Mouse (Mus musculus): ENCODE data around the gene Cldn10. TPM values are rescaled to one million over a fixed set of nuclear protein-coding genes. Genes with fewer than 3 reads are reported as not detected.
A peak's percentile ranks its signal among the peaks of the same experiment; 100 is the strongest.

Cldn10 gene
- polyA plus RNA-seq, 1 experiment from 2014 or later = 14.2 TPM

DNA sequence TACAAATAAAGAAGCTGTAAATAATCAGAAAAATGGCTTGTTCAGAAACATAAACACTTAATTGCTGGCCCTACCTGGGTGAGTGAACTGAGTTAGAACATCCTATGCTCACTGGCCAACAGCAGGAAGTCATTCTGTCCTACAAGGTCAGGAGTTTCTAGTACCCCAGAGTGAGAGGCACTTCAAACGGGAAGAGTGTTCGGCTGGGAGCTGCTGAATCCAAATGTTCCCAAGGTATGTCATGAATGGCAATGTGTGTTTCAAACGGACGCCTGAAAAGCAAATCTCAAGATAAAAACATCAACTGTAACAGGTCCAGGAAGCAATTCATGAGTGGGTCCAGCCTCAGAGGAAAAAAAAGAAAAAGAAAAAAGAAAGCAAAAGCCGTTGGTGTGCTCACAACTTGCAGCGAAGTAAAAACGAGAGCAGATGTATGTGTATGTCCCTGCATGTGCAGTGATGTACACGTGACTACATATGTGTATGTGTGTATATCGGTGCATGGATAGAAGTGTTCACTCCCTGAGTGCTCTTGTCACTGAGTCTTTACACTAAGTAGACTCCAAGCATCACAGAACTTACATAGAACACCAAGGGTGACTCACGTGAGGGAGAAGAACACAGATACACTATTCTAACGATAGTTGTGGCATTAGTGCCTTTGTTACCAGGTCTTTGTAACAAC, 62.4 kb downstream of the Cldn10 start:
- Histone ChIP-seq H3K4me1 (ENCODE audit: control insufficient read depth, insufficient read depth, low read length) (no peaks in the 10 kb centered on the region), H3K9me3 (ENCODE audit: control insufficient read depth, low read depth, low read length) (no peaks in the 10 kb centered on the region), H3K4me2 (replicated peaks; ENCODE audit: low read depth, low read length) (no peak overlapping the region), H3K27ac (ENCODE audit: low read length) (peak overlapping the region; percentile 63; the same call in 1 of the 2 replicates), H3K36me3 (ENCODE audit: control insufficient read depth, insufficient read depth, low read length) (no peaks in the 10 kb centered on the region), H3K9ac (replicated peaks; ENCODE audit: low read depth, low read length) (no peak overlapping the region), H3K4me3 (ENCODE audit: low read depth, low read length) (no peak overlapping the region), H3K27me3 (ENCODE audit: control insufficient read depth, insufficient read depth, low read length) (no peaks in the 10 kb centered on the region)
- WGBS = 64% methylated on average over 11 of the region's 11 CpGs
- ATAC-seq (ENCODE audit: insufficient number of reproducible peaks, insufficient read depth, low FRiP score, low read depth) = no peak

DNA sequence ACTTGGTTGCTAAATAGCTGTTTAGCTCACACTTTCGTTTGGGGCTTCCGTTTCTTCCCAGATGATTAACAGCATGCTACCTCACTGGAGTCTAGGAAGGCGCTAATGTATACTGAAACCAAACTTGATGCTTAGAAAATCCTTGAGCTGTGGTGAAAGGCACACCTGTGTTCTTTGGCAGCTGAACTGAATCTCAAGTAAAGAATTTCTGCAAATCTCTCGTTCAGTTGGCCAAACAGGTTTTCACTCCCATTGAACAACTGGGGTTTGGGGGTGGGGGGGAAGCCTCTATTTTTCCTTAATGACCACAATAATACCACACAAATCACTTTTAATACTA, 63.0 kb downstream of the Cldn10 start:
- H3K4me2 ChIP-seq (replicated peaks; ENCODE audit: low read depth, low read length) = no peak overlapping the region
- 44% methylated on average over 4 of the region's 4 CpGs for WGBS
- no peaks in the 10 kb centered on the region for H3K9me3 ChIP-seq (ENCODE audit: control insufficient read depth, low read depth, low read length)
- H3K9ac ChIP-seq (replicated peaks; ENCODE audit: low read depth, low read length) = no peak overlapping the region
- H3K27me3 ChIP-seq (ENCODE audit: control insufficient read depth, insufficient read depth, low read length) = no peaks in the 10 kb centered on the region
- no peaks in the 10 kb centered on the region for H3K36me3 ChIP-seq (ENCODE audit: control insufficient read depth, insufficient read depth, low read length)
- H3K4me3 ChIP-seq (ENCODE audit: low read depth, low read length) = no peak overlapping the region
- peak overlapping the region; percentile 35; the same call in 1 of the 2 replicates for H3K27ac ChIP-seq (ENCODE audit: low read length)
- no peaks in the 10 kb centered on the region for H3K4me1 ChIP-seq (ENCODE audit: control insufficient read depth, insufficient read depth, low read length)
- no peak for ATAC-seq (ENCODE audit: insufficient number of reproducible peaks, insufficient read depth, low FRiP score, low read depth)

DNA sequence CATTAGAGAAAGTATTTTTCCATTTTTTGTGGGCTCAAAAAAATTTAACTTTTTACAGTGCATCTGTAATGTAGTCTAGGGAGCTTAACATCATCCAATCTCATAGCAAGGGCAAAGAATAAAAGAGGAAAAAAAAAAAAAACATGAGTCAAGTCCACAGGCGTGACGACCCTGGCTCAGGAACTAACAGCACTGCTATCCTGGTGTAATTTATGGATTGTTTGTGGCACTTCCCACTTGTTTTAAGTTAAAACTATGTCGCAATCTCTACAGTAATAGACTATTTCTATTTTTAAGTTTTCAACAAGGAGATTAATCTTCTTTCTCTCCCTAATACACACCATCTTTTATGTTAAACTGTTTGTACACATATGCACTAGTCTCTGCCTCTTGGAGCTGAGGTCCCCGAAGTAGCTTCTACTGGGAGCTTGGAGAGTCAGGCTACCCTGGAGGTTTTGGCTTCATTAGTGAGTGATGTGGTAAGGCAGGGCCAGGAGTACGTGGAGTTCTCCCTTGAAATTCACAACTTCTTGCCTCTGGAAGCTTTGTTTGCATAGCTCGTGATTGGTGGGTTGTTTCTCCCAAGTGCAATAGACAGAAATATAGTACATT, 63.9 kb downstream of the Cldn10 start:
- Histone ChIP-seq H3K9me3 (ENCODE audit: control insufficient read depth, low read depth, low read length) (no peaks in the 10 kb centered on the region), H3K4me2 (replicated peaks; ENCODE audit: low read depth, low read length) (no peak overlapping the region), H3K4me3 (ENCODE audit: low read depth, low read length) (no peak overlapping the region), H3K27ac (ENCODE audit: low read length) (no peak overlapping the region), H3K4me1 (ENCODE audit: control insufficient read depth, insufficient read depth, low read length) (no peaks in the 10 kb centered on the region), H3K36me3 (ENCODE audit: control insufficient read depth, insufficient read depth, low read length) (no peaks in the 10 kb centered on the region), H3K9ac (replicated peaks; ENCODE audit: low read depth, low read length) (no peak overlapping the region), H3K27me3 (ENCODE audit: control insufficient read depth, insufficient read depth, low read length) (no peaks in the 10 kb centered on the region)
- no peak for ATAC-seq (ENCODE audit: insufficient number of reproducible peaks, insufficient read depth, low FRiP score, low read depth)
- 40% methylated on average over 6 of the region's 6 CpGs for WGBS

DNA sequence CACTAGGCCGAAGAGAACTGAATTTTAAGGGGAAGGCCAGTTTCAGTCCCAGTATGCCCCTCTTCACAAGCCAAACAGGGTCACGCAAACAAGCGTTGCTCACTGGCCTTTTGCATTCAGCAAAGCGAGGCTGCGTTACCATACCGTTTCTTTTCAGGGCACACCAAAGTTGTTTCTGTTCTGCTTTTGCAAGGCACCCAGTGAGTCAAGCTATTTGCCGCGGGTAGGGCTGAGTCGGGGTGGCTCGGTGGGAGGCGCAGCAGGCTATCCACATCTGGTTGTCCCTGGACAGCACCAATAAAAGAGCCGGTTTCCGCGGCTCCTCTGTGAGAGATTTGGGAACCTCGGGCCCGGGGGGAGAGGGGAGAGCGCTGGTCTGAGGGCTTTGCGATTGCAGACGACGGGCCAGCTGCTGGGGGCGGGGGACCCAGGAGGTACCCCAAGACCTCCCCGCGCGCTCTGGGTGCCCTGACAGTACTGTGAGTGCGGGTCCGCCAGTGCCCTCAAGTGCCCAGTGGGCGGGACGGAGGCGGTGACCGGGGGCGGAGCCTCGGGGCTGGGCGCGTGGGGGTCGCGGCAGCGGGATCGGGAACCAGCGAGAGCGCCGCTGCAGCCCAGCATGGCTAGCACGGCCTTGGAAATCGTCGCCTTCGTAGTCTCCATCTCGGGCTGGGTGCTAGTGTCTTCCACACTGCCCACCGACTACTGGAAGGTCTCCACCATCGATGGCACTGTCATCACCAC, 66.8 kb downstream of the Cldn10 start:
- Histone ChIP-seq H3K9me3 (ENCODE audit: control insufficient read depth, low read depth, low read length) (no peaks in the 10 kb centered on the region), H3K4me2 (replicated peaks; ENCODE audit: low read depth, low read length) (peak overlapping the region; percentile 90), H3K27me3 (ENCODE audit: control insufficient read depth, insufficient read depth, low read length) (no peaks in the 10 kb centered on the region), H3K27ac (ENCODE audit: low read length) (no peak overlapping the region), H3K4me1 (ENCODE audit: control insufficient read depth, insufficient read depth, low read length) (no peaks in the 10 kb centered on the region), H3K36me3 (ENCODE audit: control insufficient read depth, insufficient read depth, low read length) (no peaks in the 10 kb centered on the region), H3K4me3 (ENCODE audit: low read depth, low read length) (peak overlapping the region; percentile 57), H3K9ac (replicated peaks; ENCODE audit: low read depth, low read length) (peak overlapping the region; percentile 34; the same call in 1 of the 2 replicates)
- WGBS = 3% methylated on average over 48 of the region's 48 CpGs
- peak; percentile 72 for ATAC-seq (ENCODE audit: insufficient number of reproducible peaks, insufficient read depth, low FRiP score, low read depth)

GRCm38 (mm10) chr14:118855141-118855800, 67.6 kb downstream of the Cldn10 start:
- Histone ChIP-seq H3K27ac (ENCODE audit: low read length) (no peak overlapping the region), H3K4me2 (replicated peaks; ENCODE audit: low read depth, low read length) (peak overlapping the region; percentile 90), H3K4me3 (ENCODE audit: low read depth, low read length) (peak overlapping the region; percentile 57), H3K4me1 (ENCODE audit: control insufficient read depth, insufficient read depth, low read length) (no peaks in the 10 kb centered on the region), H3K36me3 (ENCODE audit: control insufficient read depth, insufficient read depth, low read length) (no peaks in the 10 kb centered on the region), H3K9me3 (ENCODE audit: control insufficient read depth, low read depth, low read length) (no peaks in the 10 kb centered on the region), H3K27me3 (ENCODE audit: control insufficient read depth, insufficient read depth, low read length) (no peaks in the 10 kb centered on the region), H3K9ac (replicated peaks; ENCODE audit: low read depth, low read length) (peak overlapping the region; percentile 34)
- WGBS = 2% methylated on average over 28 of the region's 28 CpGs
- ATAC-seq (ENCODE audit: insufficient number of reproducible peaks, insufficient read depth, low FRiP score, low read depth) = peak; percentile 43; the same call in 1 of the 2 replicates

DNA sequence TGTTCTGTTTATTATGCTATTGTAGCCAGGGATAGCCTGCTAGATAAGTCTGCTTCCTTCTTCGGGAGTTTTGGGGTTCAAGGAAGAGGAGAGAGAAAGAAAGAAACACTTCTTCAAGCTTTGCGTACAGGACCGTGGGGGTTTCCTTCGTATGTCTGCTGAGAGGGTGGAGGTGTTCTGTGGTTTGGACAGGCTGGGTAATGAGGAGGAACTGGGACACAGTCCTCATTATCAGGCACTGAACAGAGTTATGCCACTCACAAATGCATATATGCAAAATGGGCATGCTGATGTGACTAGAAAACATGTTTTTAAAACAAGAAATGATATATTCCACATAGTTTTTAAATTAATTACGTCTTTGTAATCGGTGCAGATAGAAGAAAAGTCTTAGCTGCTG, 68.9 kb downstream of the Cldn10 start:
- no peak overlapping the region for H3K4me3 ChIP-seq (ENCODE audit: low read depth, low read length)
- H3K27ac ChIP-seq (ENCODE audit: low read length) = no peak overlapping the region

DNA sequence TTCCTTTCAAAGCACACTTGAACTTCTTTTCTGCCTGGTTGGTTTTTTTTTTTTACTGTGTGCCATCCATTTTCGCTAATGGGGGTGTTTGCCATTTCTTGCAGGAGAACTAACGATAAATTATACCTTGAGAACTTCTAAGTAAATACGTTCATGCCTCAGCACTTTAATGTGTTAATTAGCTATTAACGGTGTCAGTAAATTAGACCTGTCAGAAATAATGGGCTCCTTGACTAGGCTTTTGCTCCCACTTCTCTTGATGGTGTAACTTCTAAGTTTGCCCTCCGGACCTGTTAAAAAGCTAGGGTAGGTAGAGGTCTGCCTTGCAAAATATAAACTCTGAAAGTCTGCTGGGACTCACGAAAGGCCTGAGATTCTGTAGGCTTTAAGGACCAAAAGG, 70.6 kb downstream of the Cldn10 start:
- ATAC-seq (ENCODE audit: insufficient number of reproducible peaks, insufficient read depth, low FRiP score, low read depth) = no peak
- Histone ChIP-seq H3K27ac (ENCODE audit: low read length) (no peak overlapping the region), H3K36me3 (ENCODE audit: control insufficient read depth, insufficient read depth, low read length) (no peaks in the 10 kb centered on the region), H3K4me1 (ENCODE audit: control insufficient read depth, insufficient read depth, low read length) (no peaks in the 10 kb centered on the region), H3K9ac (replicated peaks; ENCODE audit: low read depth, low read length) (no peak overlapping the region), H3K27me3 (ENCODE audit: control insufficient read depth, insufficient read depth, low read length) (no peaks in the 10 kb centered on the region), H3K4me3 (ENCODE audit: low read depth, low read length) (no peak overlapping the region), H3K4me2 (replicated peaks; ENCODE audit: low read depth, low read length) (no peak overlapping the region), H3K9me3 (ENCODE audit: control insufficient read depth, low read depth, low read length) (no peaks in the 10 kb centered on the region)
- WGBS = 52% methylated on average over 6 of the region's 6 CpGs

More for the DNA sequence above, 68.9 kb downstream of the Cldn10 start:
- Histone ChIP-seq H3K4me2 (replicated peaks; ENCODE audit: low read depth, low read length) (no peak overlapping the region), H3K9ac (replicated peaks; ENCODE audit: low read depth, low read length) (no peak overlapping the region), H3K4me1 (ENCODE audit: control insufficient read depth, insufficient read depth, low read length) (no peaks in the 10 kb centered on the region), H3K9me3 (ENCODE audit: control insufficient read depth, low read depth, low read length) (no peaks in the 10 kb centered on the region), H3K36me3 (ENCODE audit: control insufficient read depth, insufficient read depth, low read length) (no peaks in the 10 kb centered on the region), H3K27me3 (ENCODE audit: control insufficient read depth, insufficient read depth, low read length) (no peaks in the 10 kb centered on the region)
- 74% methylated on average over 6 of the region's 6 CpGs for WGBS
- ATAC-seq (ENCODE audit: insufficient number of reproducible peaks, insufficient read depth, low FRiP score, low read depth) = no peak

DNA sequence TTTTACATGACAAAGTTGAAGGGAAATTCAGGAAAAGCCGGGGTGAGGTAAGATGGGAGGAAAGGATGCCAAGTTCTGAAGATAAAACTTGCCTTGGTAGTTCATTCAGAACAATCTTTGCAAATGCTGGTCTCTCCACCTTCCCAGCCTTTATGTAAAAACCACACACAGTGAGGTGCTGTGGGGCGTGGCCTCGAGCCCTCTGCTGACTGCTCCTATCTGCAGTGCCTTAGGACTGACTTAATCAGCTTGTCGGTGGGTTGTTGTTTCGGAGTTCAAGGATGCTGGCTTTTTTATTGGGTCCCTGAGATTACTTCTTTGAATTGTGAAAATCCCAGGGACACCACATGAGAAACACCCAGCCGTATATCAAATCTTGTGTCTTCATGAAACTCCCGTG, 74.5 kb downstream of the Cldn10 start:
- no peak overlapping the region for H3K4me3 ChIP-seq (ENCODE audit: low read depth, low read length)
- H3K27me3 ChIP-seq (ENCODE audit: control insufficient read depth, insufficient read depth, low read length) = no peaks in the 10 kb centered on the region
- no peak overlapping the region for H3K27ac ChIP-seq (ENCODE audit: low read length)
- ATAC-seq (ENCODE audit: insufficient number of reproducible peaks, insufficient read depth, low FRiP score, low read depth) = no peak
- no peak overlapping the region for H3K9ac ChIP-seq (replicated peaks; ENCODE audit: low read depth, low read length)
- no peaks in the 10 kb centered on the region for H3K4me1 ChIP-seq (ENCODE audit: control insufficient read depth, insufficient read depth, low read length)
- 43% methylated on average over 7 of the region's 7 CpGs for WGBS
- no peak overlapping the region for H3K4me2 ChIP-seq (replicated peaks; ENCODE audit: low read depth, low read length)
- H3K9me3 ChIP-seq (ENCODE audit: control insufficient read depth, low read depth, low read length) = no peaks in the 10 kb centered on the region
- no peaks in the 10 kb centered on the region for H3K36me3 ChIP-seq (ENCODE audit: control insufficient read depth, insufficient read depth, low read length)
